Comparison of ENCODE assay signal across 8 mouse cellular contexts in genomic region chr11:110365016-110365415, GRCm38 (mm10). TPM values are rescaled to one million over a fixed set of nuclear protein-coding genes. Genes with fewer than 3 reads are reported as not detected.
DNase-seq lines count a peak whose midpoint lies in the region; ATAC-seq lines count a peak whose summit lies in the region.

No protein-coding gene starts in this region.

- no peak overlapping the region for H3K9ac ChIP-seq in liver, embryonic 12.5 days
- H3K9ac ChIP-seq in liver, embryonic 13.5 days = no peak overlapping the region

- no peaks in the 10 kb centered on the region for H3K27me3 ChIP-seq in liver, embryonic 12.5 days (replicated peaks)
- H3K27me3 ChIP-seq in liver, embryonic 13.5 days = no peaks in the 10 kb centered on the region

- DNase-seq in adrenal gland, adult (ENCODE audit: inconsistent age in 2 of 2, low spot score in 1 of 2) = peak; percentile 46 to 83
- no peak for DNase-seq in adrenal gland, postnatal 4 days (ENCODE audit: low spot score in 2 of 2)
- peak; percentile 70 for DNase-seq in liver
- DNase-seq in adrenal gland, postnatal 25 days = peak; percentile 65
- DNase-seq in gastrocnemius, postnatal 14 days = peak; percentile 47
- DNase-seq in liver, embryonic 13.5 days = peak; percentile 44
- DNase-seq in spleen, postnatal 10 days (ENCODE audit: low spot score in 2 of 2) = peak; percentile 49 to 81

- H3K9me3 ChIP-seq in liver, embryonic 12.5 days (replicated peaks) = no peaks in the 10 kb centered on the region
- no peaks in the 10 kb centered on the region for H3K9me3 ChIP-seq in liver, embryonic 13.5 days (replicated peaks)

- no peak overlapping the region for H3K27ac ChIP-seq in liver, embryonic 12.5 days
- H3K27ac ChIP-seq in liver, embryonic 13.5 days = no peak overlapping the region

- H3K4me3 ChIP-seq in liver, embryonic 12.5 days = no peak overlapping the region
- H3K4me3 ChIP-seq in liver, embryonic 13.5 days (replicated peaks) = no peak overlapping the region

- no peak overlapping the region for H3K4me2 ChIP-seq in liver, embryonic 12.5 days
- no peak overlapping the region for H3K4me2 ChIP-seq in liver, embryonic 13.5 days

- H3K4me1 ChIP-seq in liver, embryonic 12.5 days = no peaks in the 10 kb centered on the region
- H3K4me1 ChIP-seq in liver, embryonic 13.5 days (replicated peaks) = peaks cover 4% of the 10 kb centered on the region

- H3K36me3 ChIP-seq in liver, embryonic 12.5 days = no peaks in the 10 kb centered on the region
- H3K36me3 ChIP-seq in liver, embryonic 13.5 days = no peaks in the 10 kb centered on the region

- 69% methylated on average over 3 of the region's 3 CpGs for WGBS in liver, embryonic 12.5 days (ENCODE audit: insufficient replicate concordance)
- 66% methylated on average over 3 of the region's 3 CpGs for WGBS in liver, embryonic 13.5 days (ENCODE audit: insufficient replicate concordance)

- intact Hi-C loops in gastrocnemius, postnatal 14 days (cut with DNase I; ENCODE audit: low total_unique reads) = loop anchor here (5.0 kb wide), 1 partner anchor 127 kb away; no protein-coding TSS in a partner anchor

- ATAC-seq in liver, embryonic 12.5 days = no peak
- no peak for ATAC-seq in liver, embryonic 13.5 days (ENCODE audit: low read depth)

RNA-seq across cellular contexts. Expression of gene Abca5, which starts 27.5 kb away (rescaled TPM):
- total RNA-seq in adrenal gland, postnatal 4 days (2021) = 10 to 100 TPM; 14.3 to 15.2 TPM
- polyA plus RNA-seq in liver, embryonic 12.5 days (2016; fragmentation: Nextera tagmentation; extraction: Ambion mirVana) = 0.49 and 0.95 TPM in 2 replicates
- total RNA-seq in adrenal gland, postnatal 25 days (2021) = 8.9 and 14.0 TPM in 2 replicates
- total RNA-seq in gastrocnemius, postnatal 14 days (2021) = 10 to 100 TPM; 11.8 to 12.3 TPM
- 0.29 and 0.58 TPM in 2 replicates for polyA plus RNA-seq in liver, embryonic 13.5 days (2015; fragmentation: Nextera tagmentation; extraction: Ambion mirVana)

RNA-seq across cellular contexts. Expression of gene Map2k6, which starts 33.9 kb away (rescaled TPM):
- total RNA-seq in adrenal gland, postnatal 4 days (2021) = 10 to 100 TPM; 14.1 to 16.2 TPM
- polyA plus RNA-seq in liver, embryonic 12.5 days (2016; fragmentation: Nextera tagmentation; extraction: Ambion mirVana) = 6.5 and 7.1 TPM in 2 replicates
- 7.5 and 11.1 TPM in 2 replicates for total RNA-seq in adrenal gland, postnatal 25 days (2021)
- 10 to 100 TPM; 24.0 to 30.4 TPM for total RNA-seq in gastrocnemius, postnatal 14 days (2021)
- polyA plus RNA-seq in liver, embryonic 13.5 days (2015; fragmentation: Nextera tagmentation; extraction: Ambion mirVana) = 4.4 and 6.5 TPM in 2 replicates

Comparison
In these comparisons a context has a peak if more than half of its experiments do, and no peak if none do; other contexts are left out.
1. DNase-seq: peak in adrenal gland, adult (2 of 2), liver (single experiment), adrenal gland, postnatal 25 days (single experiment), gastrocnemius, postnatal 14 days (single experiment), liver, embryonic 13.5 days (single experiment) and spleen, postnatal 10 days (2 of 2); none in adrenal gland, postnatal 4 days (0 of 2).